Mouse (Mus musculus) ovary, adult 2 months (tissue): ENCODE data around the gene Fkbp1b. TPM values are rescaled to one million over a fixed set of nuclear protein-coding genes. Genes with fewer than 3 reads are reported as not detected.

Source experiments
- polyA plus RNA-seq: library from polyadenylated mRNA; depleted of rRNA; stranded (reverse); fragments of >200 nt; gene quantifications from 2 replicates; pipeline ENCODE4 v1.2.3, GENCODE M21; 2012; rRNA removed

Gene Fkbp1b
- 5.3 TPM in 2 replicates for polyA plus RNA-seq

GRCm38 (mm10) chr12:4841392-4841887, at the start of gene Fkbp1b:
TSS of gene Fkbp1b (minus strand) at chr12:4841591.

GRCm38 (mm10) chr12:4874161-4874927, 33.0 kb upstream of the Fkbp1b start, which contains the start of gene Mfsd2b:
TSS of gene Mfsd2b (minus strand) at chr12:4874359.

GRCm38 (mm10) chr12:4842890-4843597, 1.7 kb upstream of the Fkbp1b start, which contains the start of gene Wdcp:
TSS of gene Wdcp (plus strand) at chr12:4843303.

GRCm38 (mm10) chr12:4817361-4818101, 23.9 kb downstream of the Fkbp1b start, which contains the start of gene Sf3b6:
TSS of gene Sf3b6 (plus strand) at chr12:4817544.

Other genes with a start within 250 kb of the Fkbp1b start
- gene Itsn2, start 249.0 kb downstream of the Fkbp1b start, polyA plus RNA-seq: 18.0 and 21.5 TPM in 2 replicates
- not detected in 2 replicates for gene Gm3625, start 248.7 kb downstream of the Fkbp1b start, polyA plus RNA-seq
- gene Fam228a, start 103.2 kb downstream of the Fkbp1b start, polyA plus RNA-seq: 0.10 and 0.22 TPM in 2 replicates
- 0.19 and 1.1 TPM in 2 replicates for gene Pfn4, start 72.6 kb downstream of the Fkbp1b start, polyA plus RNA-seq
- 1.2 and 2.0 TPM in 2 replicates for gene Fam228b, start 72.3 kb downstream of the Fkbp1b start, polyA plus RNA-seq
- 42.0 and 59.0 TPM in 2 replicates for gene Sf3b6, start 24.0 kb downstream of the Fkbp1b start, polyA plus RNA-seq
- gene Wdcp, start 1.7 kb upstream of the Fkbp1b start, polyA plus RNA-seq: 6.1 and 7.8 TPM in 2 replicates
- 0.78 and 1.4 TPM in 2 replicates for gene Mfsd2b, start 32.8 kb upstream of the Fkbp1b start, polyA plus RNA-seq
- 3.9 and 5.7 TPM in 2 replicates for gene Ubxn2a, start 66.1 kb upstream of the Fkbp1b start, polyA plus RNA-seq
- gene Atad2b, start 75.8 kb upstream of the Fkbp1b start, polyA plus RNA-seq: 14.7 and 54.1 TPM in 2 replicates